Mouse (Mus musculus) ES-Bruce4 (cell line): ENCODE data around the gene Cd68. TPM values are rescaled to one million over a fixed set of nuclear protein-coding genes. Genes with fewer than 3 reads are reported as not detected.
"Not testable (repeated sequence)": the region's sequence is repeated elsewhere in the genome, so short reads cannot be mapped to it uniquely, and the experiment has no call there.

Experiments used
- H3K27ac ChIP-seq: 2 replicates; pipeline ENCODE4 v1.5.1; 2012; ENCODE audit warnings: low read length, inconsistent platforms; ENCODE audit not compliant: insufficient read depth
- H3K27me3 ChIP-seq: 2 replicates; pipeline ENCODE4 v1.6.1; 2012; ENCODE audit warnings: mild to moderate bottlenecking, low read length, inconsistent platforms; ENCODE audit not compliant: control insufficient read depth, poor library complexity, insufficient read depth, severe bottlenecking
- H3K36me3 ChIP-seq: 2 replicates; pipeline ENCODE4 v1.6.1; 2012; ENCODE audit warnings: inconsistent platforms, mild to moderate bottlenecking, low read length, moderate library complexity; ENCODE audit not compliant: control insufficient read depth, poor library complexity, insufficient read depth, severe bottlenecking
- H3K4me1 ChIP-seq: one replicate; pipeline ENCODE4 v1.8.1; 2011; ENCODE audit warnings: low read length; ENCODE audit not compliant: control insufficient read depth, insufficient read depth
- H3K4me3 ChIP-seq: 2 replicates; pipeline ENCODE4 v1.5.1; 2011; ENCODE audit warnings: low read depth, mild to moderate bottlenecking, low read length
- H3K9ac ChIP-seq: 2 replicates; pipeline ENCODE4 v1.6.1; 2012; ENCODE audit warnings: low read depth, mild to moderate bottlenecking, inconsistent platforms; ENCODE audit not compliant: poor library complexity, severe bottlenecking
- H3K9me3 ChIP-seq: replicated peaks from 2 replicates; pipeline ENCODE4 v1.6.1; 2012; ENCODE audit warnings: mild to moderate bottlenecking, low read length, inconsistent platforms; ENCODE audit not compliant: control insufficient read depth, poor library complexity, insufficient read depth, severe bottlenecking
- CTCF ChIP-seq: IDR thresholded peaks from one replicate; pipeline ENCODE4 v1.8.1; 2011; ENCODE audit warnings: low read depth, low read length
- EP300 ChIP-seq: IDR thresholded peaks from 2 replicates; pipeline ENCODE4 v1.6.1; 2011; ENCODE audit warnings: low read depth, low read length; ENCODE audit not compliant: insufficient read depth
- POLR2A ChIP-seq: IDR thresholded peaks from one replicate; pipeline ENCODE4 v1.8.1; 2011; ENCODE audit warnings: low read length; ENCODE audit not compliant: insufficient read depth
- polyA plus RNA-seq: library from polyadenylated mRNA; stranded (reverse); fragments of >200 nt; gene quantifications from 2 replicates; pipeline ENCODE4 v1.2.4, GENCODE M21; 2011; ENCODE audit warnings: low read depth; ENCODE audit not compliant: missing spikeins, insufficient read depth, insufficient read length

Gene Cd68
- polyA plus RNA-seq, 1 experiment = 36.2 TPM

DNA sequence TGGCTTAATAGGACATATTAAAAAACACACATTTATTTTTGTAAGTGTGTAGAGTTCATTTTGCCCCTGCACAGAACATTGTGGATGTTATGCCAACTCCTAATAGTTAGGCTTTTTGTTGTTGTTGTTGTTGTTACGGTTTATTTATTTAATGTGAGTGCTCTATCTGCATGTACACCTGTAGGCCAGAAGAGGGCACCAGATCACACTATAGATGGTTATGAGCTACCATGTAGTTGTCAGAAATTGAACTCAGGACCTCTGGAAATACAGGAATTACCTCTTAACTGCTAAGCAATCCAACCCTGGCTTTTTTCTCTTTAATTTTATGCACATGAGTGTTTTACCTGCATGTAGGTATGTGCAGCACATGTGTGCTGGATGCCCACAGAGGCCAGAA lies 36.2 kb downstream of the Cd68 start:
- Histone ChIP-seq H3K36me3 (0 out of 2 replicates have a peak, but pooled peaks cover 3% of the 10 kb centered on the region), H3K27ac (no peak overlapping the region), H3K4me1 (no peaks in the 10 kb centered on the region), H3K27me3 (no peaks in the 10 kb centered on the region), H3K9ac (no peak overlapping the region), H3K4me3 (no peak overlapping the region), H3K9me3 (no peaks in the 10 kb centered on the region)
- TF ChIP-seq CTCF (no peak), POLR2A (no peak), EP300 (no peak)

DNA sequence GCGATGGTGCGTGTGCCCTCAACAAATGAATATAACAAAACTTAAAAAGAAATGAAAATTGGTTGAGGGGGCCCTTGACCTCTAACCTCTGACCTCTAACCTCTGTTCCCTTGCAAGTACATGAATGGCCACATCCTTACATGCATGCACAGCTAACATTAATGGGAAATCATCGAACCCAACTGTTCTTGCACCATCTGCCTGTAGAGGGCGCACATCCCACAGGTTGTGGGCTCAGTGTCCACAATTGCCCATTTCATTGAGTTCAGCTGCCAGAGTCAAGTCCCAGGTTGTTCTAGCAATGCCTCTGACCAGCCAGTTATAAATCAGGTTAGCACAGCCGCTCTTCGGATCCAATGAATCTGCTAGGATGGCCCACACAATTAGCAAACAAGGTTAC lies 37.7 kb downstream of the Cd68 start:
- TF ChIP-seq CTCF (peak; percentile 99), EP300 (no peak), POLR2A (no peak)
- Histone ChIP-seq H3K9ac (no peak overlapping the region), H3K27me3 (no peaks in the 10 kb centered on the region), H3K4me3 (no peak overlapping the region), H3K36me3 (no peaks in the 10 kb centered on the region), H3K9me3 (no peaks in the 10 kb centered on the region), H3K27ac (no peak overlapping the region), H3K4me1 (no peaks in the 10 kb centered on the region)

GRCm38 (mm10) chr11:69624339-69624738 lies 41.6 kb downstream of the Cd68 start:
- not testable (repeated sequence) for H3K9me3 ChIP-seq, H3K27ac ChIP-seq, H3K36me3 ChIP-seq, H3K9ac ChIP-seq, H3K4me1 ChIP-seq, H3K27me3 ChIP-seq, H3K4me3 ChIP-seq

DNA sequence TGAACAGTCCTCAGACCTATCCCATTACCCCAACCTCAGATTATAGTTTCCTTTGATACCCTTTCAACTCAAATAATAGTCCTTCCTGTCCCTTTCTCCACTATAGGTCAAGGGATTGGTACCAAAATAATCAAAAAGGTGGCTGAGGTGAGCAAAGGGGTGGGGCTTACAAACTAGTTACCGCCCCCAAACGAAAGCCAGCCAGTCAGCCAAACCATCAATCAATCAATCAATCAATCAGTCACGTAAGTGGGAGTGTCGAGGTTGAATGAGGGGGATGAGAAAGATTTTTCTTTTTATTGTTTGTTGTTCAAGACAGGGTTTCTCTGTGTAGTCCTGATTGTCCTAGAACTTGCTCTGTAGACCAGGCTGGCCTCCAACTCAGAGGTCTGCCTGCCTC lies 42.9 kb downstream of the Cd68 start:
- Histone ChIP-seq H3K9me3 (no peaks in the 10 kb centered on the region), H3K27me3 (no peaks in the 10 kb centered on the region), H3K4me1 (no peaks in the 10 kb centered on the region), H3K27ac (no peak overlapping the region), H3K9ac (peak overlapping the region; percentile 68), H3K4me3 (peak overlapping the region; percentile 71), H3K36me3 (no peaks in the 10 kb centered on the region)
- TF ChIP-seq EP300 = no peak
- TF ChIP-seq CTCF = no peak
- TF ChIP-seq POLR2A = no peak

DNA sequence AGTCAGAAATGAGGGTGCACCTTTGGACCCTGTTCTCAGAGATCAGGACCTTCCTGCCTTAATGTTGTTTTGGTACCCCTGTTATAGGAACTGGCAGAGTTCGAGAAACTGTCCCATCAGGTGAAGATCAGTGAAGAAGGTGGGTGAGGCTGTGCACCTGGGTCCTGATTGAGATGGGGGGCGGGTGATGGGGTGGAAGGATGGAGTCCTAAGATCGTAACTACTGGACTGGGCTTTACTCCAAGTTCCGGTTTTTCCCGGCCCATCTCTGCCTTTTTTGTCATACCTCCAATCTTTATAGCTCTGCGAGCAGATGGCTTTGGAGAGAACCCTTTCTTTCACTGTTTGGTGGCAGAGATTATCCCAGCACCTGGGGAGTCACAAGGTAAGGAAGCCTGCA lies 43.5 kb downstream of the Cd68 start:
- TF ChIP-seq EP300 = no peak
- no peak for TF ChIP-seq POLR2A
- TF ChIP-seq CTCF = no peak
- Histone ChIP-seq H3K4me1 (no peaks in the 10 kb centered on the region), H3K36me3 (no peaks in the 10 kb centered on the region)

DNA sequence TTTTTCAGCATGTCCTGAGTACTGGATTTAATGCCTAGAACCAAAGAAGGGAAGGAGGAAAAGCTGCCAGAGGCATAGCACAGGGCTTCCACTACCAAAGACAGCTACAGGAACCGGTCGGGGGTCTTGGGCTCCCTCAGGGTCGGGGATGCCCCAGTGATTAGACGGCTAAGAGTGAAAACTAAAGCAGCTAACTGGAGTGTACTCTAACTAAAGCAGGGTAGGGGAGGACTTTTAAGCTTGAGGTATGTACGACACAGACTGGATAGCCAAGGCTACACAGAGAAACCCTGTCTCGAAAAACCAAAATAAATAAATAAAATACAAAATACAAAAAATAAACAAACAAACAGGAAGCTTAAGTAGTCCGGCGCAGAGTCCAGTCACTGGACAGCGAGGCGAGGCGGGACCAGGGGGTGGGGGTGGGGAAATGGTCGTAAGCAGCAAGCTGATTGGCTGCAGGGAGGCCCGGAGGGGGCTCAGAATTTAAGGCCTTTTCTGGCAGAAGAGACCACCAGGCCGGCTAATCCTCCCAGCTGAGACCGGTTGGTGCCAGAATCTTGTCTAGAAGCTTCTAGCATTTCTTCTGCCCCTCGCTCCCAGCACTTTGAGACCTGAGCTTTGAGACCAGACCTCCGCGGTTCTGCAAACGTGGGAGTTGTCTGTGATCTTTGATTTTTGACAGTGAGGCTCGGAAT lies 44.2 kb downstream of the Cd68 start, which contains the start of gene Sat2:
Sat2 (plus strand) TSS at position 454 of the 698 bp plus-strand sequence.
- Histone ChIP-seq H3K9ac (peak within 1 kb of the TSS; percentile 55), H3K4me3 (peak within 1 kb of the TSS; percentile 71), H3K9me3 (no peaks in the 10 kb centered on the region), H3K36me3 (no peaks in the 10 kb centered on the region), H3K27me3 (no peaks in the 10 kb centered on the region), H3K27ac (no peak within 1 kb of the TSS), H3K4me1 (no peaks in the 10 kb centered on the region)
- TF ChIP-seq EP300 = no peak
- TF ChIP-seq POLR2A = no peak
- no peak for TF ChIP-seq CTCF

More for the DNA sequence above, 43.5 kb downstream of the Cd68 start:
- H3K9me3 ChIP-seq = no peaks in the 10 kb centered on the region
- H3K27me3 ChIP-seq = no peaks in the 10 kb centered on the region
- peak overlapping the region; percentile 55 for H3K9ac ChIP-seq
- peak overlapping the region; percentile 71 for H3K4me3 ChIP-seq
- H3K27ac ChIP-seq = no peak overlapping the region
